Mouse (Mus musculus) heart, embryonic 11.5 days (tissue): ENCODE results near the gene Use1. TPM values are rescaled to one million over a fixed set of nuclear protein-coding genes. Genes with fewer than 3 reads are reported as not detected.
A peak's percentile ranks its signal among the peaks of the same experiment; 100 is the strongest.

Source experiments
- ATAC-seq: fragments of 200-750 bp; cut with Nextera tagmentation; replicated peaks from 2 replicates; pipeline ENCODE4 v1.8.0; 2017; ENCODE audit warnings: moderate library complexity; ENCODE audit not compliant: insufficient number of reproducible peaks, low FRiP score, low TSS enrichment
- H3K27ac ChIP-seq: fragments of 300-500 bp; sonication (generic); 2 replicates; pipeline ENCODE4 v1.5.1; 2014; ENCODE audit warnings: mild to moderate bottlenecking, low read depth, low read length
- H3K27me3 ChIP-seq: fragments of 300-500 bp; sonication (generic); 2 replicates; pipeline ENCODE4 v1.6.1; 2014; ENCODE audit warnings: mild to moderate bottlenecking, low read length, mixed read lengths; ENCODE audit not compliant: control insufficient read depth, insufficient read depth
- H3K36me3 ChIP-seq: fragments of 300-500 bp; sonication (generic); 2 replicates; pipeline ENCODE4 v1.6.1; 2014; ENCODE audit warnings: mild to moderate bottlenecking, low read length, moderate library complexity, mixed read lengths; ENCODE audit not compliant: control insufficient read depth, insufficient read depth
- H3K4me1 ChIP-seq: fragments of 300-500 bp; sonication (generic); 2 replicates; pipeline ENCODE4 v1.6.1; 2014; ENCODE audit warnings: low read length; ENCODE audit not compliant: control insufficient read depth, insufficient read depth
- H3K4me2 ChIP-seq: fragments of 300-500 bp; sonication (generic); 2 replicates; pipeline ENCODE4 v1.6.1; 2014; ENCODE audit warnings: mild to moderate bottlenecking, moderate library complexity
- H3K4me3 ChIP-seq: fragments of 300-500 bp; sonication (generic); 2 replicates; pipeline ENCODE4 v1.5.1; 2014; ENCODE audit warnings: low read depth, low read length
- H3K9ac ChIP-seq: fragments of 300-500 bp; sonication (generic); 2 replicates; pipeline ENCODE4 v1.6.1; 2014; ENCODE audit warnings: mild to moderate bottlenecking, low read depth, low read length, moderate library complexity
- H3K9me3 ChIP-seq: fragments of 300-500 bp; sonication (generic); replicated peaks from 2 replicates; pipeline ENCODE4 v1.6.1; 2016; ENCODE audit warnings: low read length; ENCODE audit not compliant: control insufficient read depth
- WGBS: fragments of 180-500 bp; shearing (Covaris S2); extraction: QIAGEN DNeasy Blood & Tissue Kit; methylation state at CpG from one replicate; pipeline ENCODE4 v1.1.7; 2014; ENCODE audit not compliant: insufficient replicate concordance; 5-methylcytosine and 5-hydroxymethylcytosine counted together
- polyA plus RNA-seq: library from polyadenylated mRNA; unstranded; fragments of >200 nt; fragmentation: Nextera tagmentation; extraction: Ambion mirVana; gene quantifications from 2 replicates; pipeline ENCODE4 v1.2.1, GENCODE M21; 2014

Gene Use1
- polyA plus RNA-seq, 1 experiment from 2014 or later, result 80.7 TPM

DNA sequence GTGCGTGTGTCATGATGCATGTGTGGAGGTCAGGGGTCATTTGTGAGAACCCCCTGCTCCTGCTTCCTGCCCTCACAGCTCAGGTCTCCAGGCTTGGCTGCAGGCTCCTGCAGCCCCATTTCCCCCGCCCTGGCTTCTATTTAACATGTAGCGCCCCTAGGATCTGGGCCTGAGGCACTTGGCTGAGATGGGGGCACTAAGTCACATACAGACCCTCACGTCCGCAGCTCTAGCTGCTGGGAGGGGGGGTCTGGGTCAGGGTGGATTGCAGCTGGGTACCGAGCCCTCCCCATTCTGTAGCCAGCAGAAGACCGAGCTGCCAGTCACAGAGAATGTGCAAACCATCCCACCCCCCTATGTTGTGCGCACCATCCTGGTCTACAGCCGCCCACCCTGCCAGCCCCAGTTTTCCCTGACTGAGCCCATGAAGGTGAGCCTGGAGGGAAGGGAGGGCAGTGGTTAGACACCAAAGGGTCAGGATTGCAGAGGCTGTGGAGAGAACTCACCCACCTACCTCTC lies 35.9 kb downstream of the Use1 start:
- no peak overlapping the region for H3K9ac ChIP-seq
- H3K4me2 ChIP-seq, result no peak overlapping the region
- no peaks in the 10 kb centered on the region; the same call in 1 of the 2 replicates for H3K36me3 ChIP-seq
- H3K9me3 ChIP-seq, result no peaks in the 10 kb centered on the region
- no peaks in the 10 kb centered on the region for H3K27me3 ChIP-seq
- no peak for ATAC-seq
- no peak overlapping the region for H3K4me3 ChIP-seq
- no peak overlapping the region for H3K27ac ChIP-seq
- WGBS, result 89% methylated on average over 9 of the region's 9 CpGs
- peaks cover 10% of the 10 kb centered on the region for H3K4me1 ChIP-seq

DNA sequence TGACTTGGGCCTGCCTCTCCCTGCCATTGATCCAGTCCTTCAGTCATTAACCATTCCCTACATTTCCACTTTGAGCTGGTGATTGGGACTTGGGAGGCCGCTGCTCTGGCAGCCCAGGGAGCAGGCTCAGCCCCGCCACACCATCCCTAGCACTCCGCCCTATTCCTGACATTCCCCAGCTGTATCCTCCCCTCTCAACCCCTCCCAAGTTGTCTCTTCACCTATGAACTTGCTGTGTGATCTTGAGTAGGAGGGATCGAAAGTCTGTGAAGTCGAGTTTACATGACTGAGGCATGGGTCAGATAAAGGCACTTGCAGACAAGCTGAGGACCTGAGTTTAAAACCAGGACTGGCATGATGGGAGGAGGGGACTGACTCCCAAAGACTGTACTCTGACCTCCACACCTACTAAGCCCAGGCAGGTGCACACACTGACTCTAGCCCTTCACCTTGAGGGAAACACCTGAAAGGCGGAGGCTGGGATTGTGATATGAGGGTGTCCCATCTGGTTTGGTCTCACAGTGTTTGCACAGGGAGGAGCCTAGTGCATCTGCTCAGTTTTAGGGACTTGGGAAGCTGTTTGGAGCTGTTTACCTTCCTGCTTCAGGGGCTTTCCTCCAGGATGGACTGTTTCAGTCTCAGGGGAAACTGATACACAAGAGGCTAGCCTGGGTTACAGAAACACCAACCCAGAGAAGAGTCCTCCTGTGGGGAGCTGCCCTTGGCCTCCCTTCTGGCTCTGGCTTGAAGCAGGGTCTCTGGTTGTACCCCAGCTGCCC lies 36.6 kb downstream of the Use1 start:
- no peak overlapping the region for H3K9ac ChIP-seq
- no peak overlapping the region for H3K27ac ChIP-seq
- WGBS, result 61% methylated on average over 6 of the region's 6 CpGs
- no peak overlapping the region for H3K4me2 ChIP-seq
- no peaks in the 10 kb centered on the region for H3K9me3 ChIP-seq
- H3K27me3 ChIP-seq, result no peaks in the 10 kb centered on the region
- peaks cover 3% of the 10 kb centered on the region; the same call in 1 of the 2 replicates for H3K36me3 ChIP-seq
- peaks cover 7% of the 10 kb centered on the region for H3K4me1 ChIP-seq
- H3K4me3 ChIP-seq, result no peak overlapping the region
- ATAC-seq, result no peak

DNA sequence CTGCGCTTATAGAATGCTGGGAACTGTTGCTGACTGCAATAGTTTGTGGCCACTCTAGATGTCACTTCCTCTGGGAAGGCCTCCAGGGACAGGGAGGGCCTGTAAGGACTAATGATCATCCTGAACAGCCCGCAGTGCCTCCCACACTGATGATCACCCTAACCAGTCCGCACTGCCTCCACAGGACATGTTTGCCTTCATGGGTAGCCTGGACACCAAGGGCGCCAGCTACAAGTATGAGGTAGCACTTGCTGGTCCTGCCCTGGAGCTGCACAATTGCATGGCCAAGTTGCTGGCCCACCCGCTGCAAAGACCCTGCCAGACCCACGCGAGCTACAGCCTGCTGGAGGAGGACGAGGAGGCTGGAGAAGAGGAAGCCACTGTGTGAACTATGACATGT lies 37.4 kb downstream of the Use1 start:
- H3K4me1 ChIP-seq, result peaks cover 7% of the 10 kb centered on the region
- no peaks in the 10 kb centered on the region for H3K9me3 ChIP-seq
- no peak overlapping the region for H3K4me3 ChIP-seq
- ATAC-seq, result no peak
- 89% methylated on average over 8 of the region's 8 CpGs for WGBS
- H3K27me3 ChIP-seq, result no peaks in the 10 kb centered on the region
- no peak overlapping the region for H3K27ac ChIP-seq
- H3K9ac ChIP-seq, result no peak overlapping the region
- H3K36me3 ChIP-seq, result peaks cover 9% of the 10 kb centered on the region
- H3K4me2 ChIP-seq, result no peak overlapping the region

DNA sequence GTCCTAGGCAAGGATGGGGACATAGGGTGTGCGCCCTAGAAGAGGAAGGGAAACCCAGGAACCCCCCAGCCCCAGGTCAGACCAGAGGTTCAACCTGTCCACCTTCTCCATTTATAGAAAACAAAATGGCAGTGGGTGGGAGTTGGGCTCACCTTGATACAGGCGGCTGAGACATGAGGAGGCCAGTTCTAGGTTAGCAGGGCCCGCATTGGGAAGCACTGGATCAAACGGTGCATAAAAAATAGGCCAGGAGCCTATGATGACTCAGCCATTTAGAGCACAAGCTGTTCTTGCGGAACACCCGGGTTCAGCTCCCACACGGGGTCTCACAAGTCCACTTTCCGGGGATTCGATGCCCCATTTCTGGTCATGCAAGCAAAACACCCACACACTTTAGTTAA lies 38.3 kb downstream of the Use1 start:
- no peak overlapping the region for H3K4me3 ChIP-seq
- H3K36me3 ChIP-seq, result peaks cover 11% of the 10 kb centered on the region
- no peaks in the 10 kb centered on the region for H3K9me3 ChIP-seq
- H3K27ac ChIP-seq, result no peak overlapping the region
- peaks cover 7% of the 10 kb centered on the region for H3K4me1 ChIP-seq
- H3K4me2 ChIP-seq, result peak overlapping the region; percentile 97; the same call in 1 of the 2 replicates
- 83% methylated on average over 9 of the region's 9 CpGs for WGBS
- ATAC-seq, result no peak
- H3K9ac ChIP-seq, result no peak overlapping the region
- H3K27me3 ChIP-seq, result no peaks in the 10 kb centered on the region

DNA sequence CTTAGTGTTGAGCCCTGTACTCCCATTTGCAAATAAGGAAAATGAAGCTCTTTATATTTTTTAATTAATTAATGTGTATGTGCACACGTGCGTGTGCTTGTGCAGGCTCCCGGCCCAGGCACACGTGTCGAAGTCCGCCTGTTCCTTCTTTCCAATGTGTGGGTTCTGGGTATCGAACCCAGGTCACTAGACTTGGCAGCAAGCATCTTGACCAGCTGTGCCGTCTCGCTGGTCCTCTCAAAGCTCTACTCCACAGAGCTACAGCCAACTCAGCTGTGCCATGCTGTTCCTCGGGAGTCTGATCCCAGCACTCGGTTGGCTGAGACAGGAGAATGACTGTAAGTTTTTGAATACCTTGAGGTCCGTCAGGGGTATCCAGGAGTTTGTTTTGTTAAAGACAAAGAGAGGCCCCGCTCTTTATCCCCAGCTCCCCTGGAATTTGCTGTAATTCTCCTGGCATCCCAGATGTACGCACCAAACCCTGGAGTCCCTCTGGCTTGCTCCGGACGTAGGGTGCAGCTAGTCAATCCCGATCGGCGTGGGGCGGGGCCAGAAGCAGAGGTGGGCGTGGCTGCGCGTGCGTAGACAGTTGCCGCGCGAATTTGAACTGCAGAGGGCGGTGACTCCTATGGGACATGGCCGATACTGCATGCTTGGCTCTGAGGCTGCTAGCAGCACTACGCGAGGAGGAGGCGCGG lies 38.9 kb downstream of the Use1 start, which contains the start of gene Ankle1:
TSS of gene Ankle1 (plus strand) at position 610 of the 698 bp plus-strand sequence.
- Histone ChIP-seq H3K36me3 (peaks cover 11% of the 10 kb centered on the region), H3K9ac (peak within 1 kb of the TSS; percentile 85), H3K4me1 (peaks cover 7% of the 10 kb centered on the region), H3K4me2 (peak within 1 kb of the TSS; percentile 97), H3K27ac (peak within 1 kb of the TSS; percentile 57), H3K9me3 (no peaks in the 10 kb centered on the region), H3K27me3 (no peaks in the 10 kb centered on the region), H3K4me3 (peak within 1 kb of the TSS; percentile 82)
- WGBS, result 17% methylated on average over 32 of the region's 33 CpGs
- ATAC-seq, result peak; percentile 87

DNA sequence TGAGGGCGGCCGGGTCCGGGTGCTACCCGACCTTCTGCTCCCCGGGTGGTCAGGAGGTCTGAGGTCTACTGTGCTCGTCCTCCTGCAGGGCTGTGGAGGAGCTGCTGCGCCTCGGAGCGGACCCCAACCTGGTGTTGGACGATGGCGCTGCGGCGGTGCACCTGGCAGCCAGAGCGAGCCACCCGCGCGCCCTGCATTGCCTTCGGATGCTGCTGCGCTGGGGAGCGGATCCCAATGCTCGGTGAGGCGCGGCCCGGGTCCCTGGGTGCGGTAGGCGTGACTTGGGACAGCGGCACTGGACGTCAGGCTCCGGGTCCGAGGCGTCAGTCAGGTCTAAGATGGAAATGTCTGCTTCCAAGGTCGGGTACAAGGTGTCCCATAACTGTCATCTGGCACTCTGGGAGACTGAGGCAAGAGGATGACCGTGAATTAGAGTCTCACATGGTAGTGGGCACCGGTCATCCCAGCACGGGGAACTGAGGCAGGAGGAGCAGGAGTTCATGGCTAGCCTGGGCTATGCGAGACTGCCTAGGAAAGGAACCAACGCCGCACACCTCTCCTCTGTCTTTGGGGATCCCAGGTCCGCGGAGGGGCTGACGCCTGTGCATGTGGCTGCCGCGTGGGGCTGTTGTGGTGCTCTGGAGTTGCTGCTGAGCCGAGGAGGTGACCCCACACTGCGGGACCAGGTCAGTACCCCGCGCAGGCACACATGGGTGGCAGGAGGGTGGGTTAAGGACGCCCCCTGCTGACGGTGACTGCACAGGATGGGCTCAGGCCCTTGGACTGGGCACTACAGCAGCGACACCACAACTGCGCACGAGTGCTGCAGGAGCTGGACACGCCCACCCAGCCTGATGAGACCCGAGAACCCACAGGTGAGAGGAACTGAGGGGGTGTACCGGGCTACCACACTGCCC lies 39.7 kb downstream of the Use1 start:
- H3K27me3 ChIP-seq, result no peaks in the 10 kb centered on the region
- 2% methylated on average over 55 of the region's 55 CpGs for WGBS
- peak overlapping the region; percentile 85 for H3K9ac ChIP-seq
- H3K4me2 ChIP-seq, result peak overlapping the region; percentile 97
- no peaks in the 10 kb centered on the region for H3K9me3 ChIP-seq
- H3K27ac ChIP-seq, result peak overlapping the region; percentile 57
- H3K36me3 ChIP-seq, result peaks cover 11% of the 10 kb centered on the region
- peak; percentile 76 for ATAC-seq
- H3K4me1 ChIP-seq, result peaks cover 7% of the 10 kb centered on the region
- H3K4me3 ChIP-seq, result peak overlapping the region; percentile 82

DNA sequence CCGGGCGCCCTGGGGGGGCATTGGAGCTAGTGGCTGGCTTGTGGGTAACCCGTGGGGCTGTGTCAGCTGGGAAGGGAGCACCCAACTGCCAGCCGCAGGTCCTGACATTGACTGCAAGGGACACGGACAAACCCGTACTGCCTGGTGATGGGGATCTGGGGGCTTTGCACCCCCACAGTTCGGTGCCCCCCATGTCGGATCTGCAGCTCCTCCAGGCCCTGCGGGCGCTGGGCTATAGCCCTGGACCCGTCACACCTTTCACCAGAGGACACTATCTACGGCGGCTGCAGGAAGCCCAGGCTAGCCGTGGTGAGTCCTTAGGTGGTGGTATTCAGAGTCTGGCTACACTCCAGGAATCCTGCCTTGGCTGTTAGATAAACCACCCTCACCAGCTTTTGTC lies 40.8 kb downstream of the Use1 start:
- no peak overlapping the region for H3K27ac ChIP-seq
- H3K9me3 ChIP-seq, result no peaks in the 10 kb centered on the region
- peaks cover 11% of the 10 kb centered on the region for H3K36me3 ChIP-seq
- peak overlapping the region; percentile 82; the same call in 1 of the 2 replicates for H3K4me3 ChIP-seq
- ATAC-seq, result no peak
- H3K9ac ChIP-seq, result 0 out of 2 replicates have a peak overlapping the region, but pooled peaks have one; percentile 22
- 92% methylated on average over 14 of the region's 14 CpGs for WGBS
- H3K27me3 ChIP-seq, result no peaks in the 10 kb centered on the region
- H3K4me2 ChIP-seq, result no peak overlapping the region
- H3K4me1 ChIP-seq, result peaks cover 7% of the 10 kb centered on the region

DNA sequence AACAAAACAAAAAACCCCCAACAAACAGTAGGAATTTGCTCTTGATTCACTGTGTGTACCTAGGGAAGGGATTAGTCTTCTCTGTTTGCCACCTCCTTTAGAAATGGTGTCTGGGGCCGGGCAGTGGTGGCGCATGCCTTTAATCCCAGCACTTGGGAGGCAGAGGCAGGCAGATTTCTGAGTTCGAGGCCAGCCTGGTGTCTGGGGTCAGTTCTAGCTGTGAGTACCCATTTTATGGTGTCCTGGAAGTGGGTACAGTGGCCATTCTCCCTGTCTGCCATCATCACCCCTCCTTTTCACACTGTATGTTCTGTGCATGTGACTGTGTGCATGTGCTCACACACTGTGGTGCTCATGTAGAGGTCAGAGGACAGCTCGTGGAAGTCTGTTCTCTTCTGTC lies 41.6 kb downstream of the Use1 start:
- ATAC-seq, result no peak
- WGBS, result 92% methylated on average over 4 of the region's 4 CpGs
- no peak overlapping the region for H3K4me3 ChIP-seq
- no peaks in the 10 kb centered on the region for H3K9me3 ChIP-seq
- no peak overlapping the region for H3K4me2 ChIP-seq
- H3K27me3 ChIP-seq, result no peaks in the 10 kb centered on the region
- no peak overlapping the region for H3K27ac ChIP-seq
- H3K36me3 ChIP-seq, result peaks cover 11% of the 10 kb centered on the region
- no peak overlapping the region for H3K9ac ChIP-seq
- peaks cover 7% of the 10 kb centered on the region for H3K4me1 ChIP-seq
